Mouse (Mus musculus) heart, embryonic 16.5 days (tissue): ENCODE results near the gene Chchd6. TPM values are rescaled to one million over a fixed set of nuclear protein-coding genes. Genes with fewer than 3 reads are reported as not detected.

Experiments
- ATAC-seq: fragments of 200-750 bp; cut with Nextera tagmentation; replicated peaks from 2 replicates; pipeline ENCODE4 v1.8.0; 2017; ENCODE audit warnings: moderate number of reproducible peaks; ENCODE audit not compliant: insufficient read depth, low FRiP score; ENCODE audit errors: extremely low read depth
- H3K27ac ChIP-seq: fragments of 300-500 bp; sonication (generic); 2 replicates; pipeline ENCODE4 v1.5.1; 2014; ENCODE audit warnings: mild to moderate bottlenecking, low read length, control low read depth, moderate library complexity
- H3K27me3 ChIP-seq: fragments of 300-500 bp; sonication (generic); 2 replicates; pipeline ENCODE4 v1.6.1; 2014; ENCODE audit warnings: low read length, mixed read lengths; ENCODE audit not compliant: control insufficient read depth, insufficient read depth
- H3K36me3 ChIP-seq: fragments of 300-500 bp; sonication (generic); 2 replicates; pipeline ENCODE4 v1.6.1; 2014; ENCODE audit not compliant: control insufficient read depth, insufficient read depth
- H3K4me1 ChIP-seq: fragments of 300-500 bp; sonication (generic); 2 replicates; pipeline ENCODE4 v1.6.1; 2014; ENCODE audit warnings: low read length, mixed read lengths; ENCODE audit not compliant: control insufficient read depth, insufficient read depth
- H3K4me2 ChIP-seq: fragments of 300-500 bp; sonication (generic); 2 replicates; pipeline ENCODE4 v1.6.1; 2014; ENCODE audit warnings: low read depth, mild to moderate bottlenecking, control low read depth, low read length
- H3K4me3 ChIP-seq: fragments of 300-500 bp; sonication (generic); 2 replicates; pipeline ENCODE4 v1.5.1; 2014; ENCODE audit warnings: mild to moderate bottlenecking, control low read depth, low read length
- H3K9ac ChIP-seq: fragments of 300-500 bp; sonication (generic); 2 replicates; pipeline ENCODE4 v1.6.1; 2014; ENCODE audit warnings: low read length, control low read depth
- H3K9me3 ChIP-seq: fragments of 300-500 bp; sonication (generic); replicated peaks from 2 replicates; pipeline ENCODE4 v1.6.1; 2016; ENCODE audit warnings: low read length; ENCODE audit not compliant: control insufficient read depth
- WGBS: fragments of 180-500 bp; shearing (Covaris S2); extraction: QIAGEN DNeasy Blood & Tissue Kit; methylation state at CpG from one replicate; pipeline ENCODE4 v1.1.7; 2014; 5-methylcytosine and 5-hydroxymethylcytosine counted together
- polyA plus RNA-seq: library from polyadenylated mRNA; unstranded; fragments of >200 nt; fragmentation: Nextera tagmentation; extraction: Ambion mirVana; gene quantifications from 2 replicates; pipeline ENCODE4 v1.2.1, GENCODE M21; 2015

Chchd6 gene
- polyA plus RNA-seq, 1 experiment from 2014 or later, result 58.1 TPM

DNA sequence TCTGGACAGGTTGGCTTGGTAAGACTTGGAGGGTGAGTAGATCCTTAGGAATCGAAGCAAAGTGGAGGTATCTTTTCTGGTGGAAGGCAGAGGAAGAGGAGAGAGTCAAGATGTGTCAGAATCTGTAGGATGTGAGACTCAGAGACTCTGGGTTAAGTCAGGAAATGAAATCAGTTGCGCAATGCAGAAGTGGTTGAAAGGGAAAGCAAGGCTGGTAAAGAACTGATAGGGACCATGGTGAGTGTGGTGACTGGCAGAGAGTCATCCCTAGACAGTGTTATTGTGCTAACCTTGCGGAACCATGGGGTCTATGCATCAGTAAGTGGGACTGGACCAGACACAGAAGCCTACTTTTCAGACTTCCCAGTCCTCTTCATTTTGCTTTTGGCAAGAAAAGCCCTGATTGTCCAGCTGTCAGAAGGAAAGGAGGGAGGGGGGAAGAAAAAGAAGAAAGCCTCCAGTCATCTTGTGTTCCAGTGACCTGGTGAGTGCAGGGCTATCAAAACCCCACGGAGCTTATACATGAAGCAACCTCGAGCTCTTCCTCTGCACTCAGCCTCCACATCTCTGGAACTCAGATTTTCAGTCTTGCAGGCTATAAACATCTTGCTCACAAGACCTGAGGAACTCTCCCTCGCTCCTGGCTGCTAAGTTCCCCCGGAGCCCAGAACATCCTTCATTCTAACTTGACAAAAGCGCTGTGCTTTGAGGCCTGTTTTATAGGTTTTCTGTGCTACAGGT lies 32.8 kb upstream of the Chchd6 start:
- Histone ChIP-seq H3K4me1 (peaks cover 3% of the 10 kb centered on the region; the same call in 1 of the 2 replicates), H3K9ac (no peak overlapping the region), H3K9me3 (no peaks in the 10 kb centered on the region), H3K27ac (no peak overlapping the region), H3K27me3 (peaks cover 5% of the 10 kb centered on the region; the same call in 1 of the 2 replicates), H3K4me3 (no peak overlapping the region), H3K36me3 (no peaks in the 10 kb centered on the region), H3K4me2 (no peak overlapping the region)
- ATAC-seq, result no peak; the same call in 1 of the 2 replicates
- WGBS, result 62% methylated on average over 8 of the region's 8 CpGs

DNA sequence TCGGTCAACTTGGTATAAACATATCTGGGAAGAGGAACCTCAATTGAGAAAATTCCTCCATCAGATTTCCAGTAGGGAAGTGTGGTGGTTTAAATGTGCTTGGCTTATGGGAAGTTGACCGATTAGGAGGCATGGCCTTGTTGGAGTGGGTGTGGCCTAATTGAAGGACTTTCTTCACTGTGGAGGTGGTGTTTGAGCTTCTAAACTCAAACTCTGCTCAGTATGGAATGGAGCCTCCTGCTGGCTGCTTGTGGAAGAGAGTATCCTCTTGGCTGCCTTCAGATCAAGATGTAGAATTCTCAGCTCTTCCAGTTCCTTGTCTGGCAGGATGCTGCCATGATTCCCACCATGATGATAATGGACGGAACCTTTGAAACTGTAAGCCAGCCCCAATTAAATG lies 27.2 kb upstream of the Chchd6 start:
- Histone ChIP-seq H3K9me3 (no peaks in the 10 kb centered on the region), H3K4me3 (no peak overlapping the region), H3K36me3 (no peaks in the 10 kb centered on the region), H3K9ac (no peak overlapping the region), H3K27ac (no peak overlapping the region), H3K27me3 (peaks cover under 1% of the 10 kb centered on the region; the same call in 1 of the 2 replicates), H3K4me2 (no peak overlapping the region), H3K4me1 (no peaks in the 10 kb centered on the region)
- no peak for ATAC-seq
- WGBS, result 82% methylated on average over 3 of the region's 3 CpGs

DNA sequence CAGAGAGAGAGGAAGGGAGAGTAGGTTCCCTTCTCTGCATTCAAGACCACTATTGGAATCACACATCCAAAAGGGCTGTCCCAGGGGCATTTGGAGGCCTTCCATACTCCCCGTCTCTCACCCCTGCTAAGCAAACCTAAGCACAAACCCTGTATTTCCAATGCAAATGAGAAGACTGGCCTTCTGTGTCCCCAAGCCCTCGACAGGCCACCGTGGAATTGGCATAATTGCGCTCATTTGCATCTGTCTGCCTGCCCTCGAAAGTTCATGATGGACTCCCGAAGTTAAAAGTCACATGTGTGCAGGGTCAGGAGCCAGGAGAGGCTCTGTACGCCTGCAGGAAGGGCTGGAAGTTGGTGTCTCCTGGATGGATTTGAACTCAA lies 19.9 kb upstream of the Chchd6 start:
- Histone ChIP-seq H3K27ac (no peak overlapping the region), H3K9ac (no peak overlapping the region), H3K27me3 (no peaks in the 10 kb centered on the region), H3K9me3 (no peaks in the 10 kb centered on the region), H3K4me2 (no peak overlapping the region), H3K4me3 (no peak overlapping the region), H3K4me1 (peaks cover 5% of the 10 kb centered on the region), H3K36me3 (no peaks in the 10 kb centered on the region)
- 52% methylated on average over 7 of the region's 7 CpGs for WGBS
- ATAC-seq, result no peak

DNA sequence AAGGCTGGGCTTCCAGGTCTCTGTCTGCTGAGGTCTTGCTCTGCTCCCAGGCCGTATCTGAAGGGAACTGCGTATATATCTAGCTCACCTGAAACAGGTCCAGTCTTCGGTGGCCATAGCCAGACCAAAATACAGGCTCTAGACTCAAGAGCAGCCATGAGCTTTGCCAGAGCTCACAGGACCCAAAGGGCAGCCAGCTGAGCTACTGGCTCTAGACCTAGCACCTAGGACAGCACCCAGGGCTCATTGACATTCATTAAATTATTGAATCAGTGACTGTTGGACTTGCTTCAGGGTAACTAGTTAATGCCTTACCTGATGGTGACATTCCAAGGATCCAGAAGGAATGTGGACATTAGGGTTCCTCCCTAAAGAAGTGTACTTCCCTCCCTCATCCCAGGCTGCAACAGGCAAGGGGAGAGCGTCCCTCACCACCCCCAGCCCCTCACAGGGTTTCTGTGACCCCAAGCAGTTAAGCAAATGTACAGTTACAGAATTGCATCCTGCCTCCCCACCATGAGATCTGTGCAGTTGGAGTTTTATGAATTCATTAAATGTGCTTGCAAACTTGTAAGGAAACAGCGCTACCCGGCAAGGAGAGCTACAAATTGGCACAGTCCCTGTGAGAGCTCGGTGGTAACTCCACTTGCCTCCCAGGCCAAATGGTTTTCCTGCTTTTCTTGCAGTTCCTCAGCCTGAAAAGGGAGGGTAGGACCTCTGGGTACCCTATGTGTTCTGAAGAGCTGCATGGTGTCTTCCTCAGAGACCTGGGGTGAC lies 19.3 kb upstream of the Chchd6 start:
- no peak overlapping the region for H3K27ac ChIP-seq
- no peak overlapping the region for H3K9ac ChIP-seq
- peaks cover 5% of the 10 kb centered on the region for H3K4me1 ChIP-seq
- no peaks in the 10 kb centered on the region for H3K27me3 ChIP-seq
- no peaks in the 10 kb centered on the region for H3K36me3 ChIP-seq
- H3K4me2 ChIP-seq, result no peak overlapping the region
- no peak for ATAC-seq
- no peak overlapping the region for H3K4me3 ChIP-seq
- H3K9me3 ChIP-seq, result no peaks in the 10 kb centered on the region
- WGBS, result 65% methylated on average over 7 of the region's 7 CpGs

DNA sequence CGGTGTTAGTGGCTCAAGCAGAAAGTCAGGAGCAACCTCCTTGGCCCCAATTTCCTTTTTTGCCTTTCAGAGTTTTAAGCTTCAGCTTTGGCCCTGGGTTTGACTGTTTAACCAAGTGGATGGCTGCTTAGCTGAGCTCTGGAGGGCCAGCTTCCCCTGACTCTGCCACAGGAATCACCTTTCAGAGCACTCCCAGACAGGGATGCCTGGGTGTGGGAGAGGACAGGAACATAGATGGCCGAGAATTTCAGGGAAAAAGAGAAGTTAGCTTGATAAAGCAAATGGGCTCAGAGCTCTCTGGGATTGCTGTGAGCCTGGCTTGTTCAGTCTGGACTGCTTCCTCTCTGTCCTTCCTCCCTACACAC lies 18.6 kb upstream of the Chchd6 start:
- Histone ChIP-seq H3K36me3 (no peaks in the 10 kb centered on the region), H3K4me3 (no peak overlapping the region), H3K4me1 (peaks cover 5% of the 10 kb centered on the region), H3K4me2 (no peak overlapping the region), H3K27ac (no peak overlapping the region), H3K27me3 (no peaks in the 10 kb centered on the region), H3K9ac (no peak overlapping the region), H3K9me3 (no peaks in the 10 kb centered on the region)
- WGBS, result 19% methylated on average over 2 of the region's 2 CpGs
- ATAC-seq, result no peak

DNA sequence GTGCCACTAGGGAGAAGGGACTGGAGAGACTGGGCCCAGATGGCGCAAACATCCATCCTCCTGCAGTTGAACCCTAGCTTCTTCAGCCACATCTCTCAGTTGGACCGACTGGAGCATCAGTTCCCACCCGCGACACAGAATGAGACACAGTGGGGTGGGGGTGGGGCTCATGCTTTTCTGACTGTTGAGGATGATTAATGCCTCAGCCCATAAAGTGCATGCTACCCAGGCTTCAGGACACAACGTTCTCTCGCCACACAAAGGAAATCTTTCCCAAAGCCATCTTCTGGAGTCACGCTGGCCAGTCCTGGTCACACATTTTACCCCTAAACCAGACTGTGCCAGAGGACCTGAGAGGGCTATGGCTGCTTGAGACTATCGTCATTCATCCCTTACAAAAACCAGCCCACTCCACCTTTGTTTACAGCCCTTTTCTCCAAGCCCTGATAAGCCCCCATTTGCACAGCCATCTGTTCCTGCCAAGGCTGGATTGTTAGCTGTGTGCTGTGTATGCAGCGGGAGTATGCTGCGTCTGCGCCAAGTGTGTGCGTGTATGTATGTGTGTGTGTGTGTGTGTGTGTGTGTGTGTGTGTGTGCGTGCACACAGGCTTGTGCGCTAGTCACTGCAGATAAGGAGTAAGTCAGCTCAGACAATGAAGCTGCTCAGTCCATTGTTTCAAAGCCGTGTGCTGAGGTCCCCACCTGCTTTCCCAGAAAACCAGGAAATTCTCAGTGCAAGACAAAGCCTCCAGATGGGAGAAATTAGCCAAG lies 18.1 kb upstream of the Chchd6 start:
- Histone ChIP-seq H3K4me3 (no peak overlapping the region), H3K9me3 (no peaks in the 10 kb centered on the region), H3K4me1 (peaks cover 5% of the 10 kb centered on the region), H3K27me3 (no peaks in the 10 kb centered on the region), H3K27ac (no peak overlapping the region), H3K36me3 (no peaks in the 10 kb centered on the region), H3K4me2 (no peak overlapping the region), H3K9ac (no peak overlapping the region)
- 53% methylated on average over 15 of the region's 15 CpGs for WGBS
- peak; percentile 58; the same call in 1 of the 2 replicates for ATAC-seq

DNA sequence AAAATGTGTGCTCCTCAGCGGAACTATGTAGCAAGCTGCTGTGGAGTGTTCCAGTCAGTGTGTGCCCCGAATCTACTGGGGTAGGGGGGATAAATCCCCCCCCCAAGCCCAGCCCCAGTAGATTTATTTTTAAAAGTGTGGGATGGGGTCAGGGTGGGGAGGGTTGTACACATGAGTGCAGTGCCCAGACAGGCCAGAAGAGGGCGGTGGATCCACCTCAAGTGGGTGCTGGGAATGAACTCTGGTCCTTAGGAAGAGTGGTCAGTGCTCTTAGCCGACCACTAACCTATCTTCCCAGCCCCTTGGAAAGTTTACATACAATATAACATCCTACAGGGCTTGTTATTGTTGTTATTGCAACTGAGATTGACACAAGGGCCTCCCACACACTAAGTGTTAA lies 12.5 kb upstream of the Chchd6 start:
- no peaks in the 10 kb centered on the region for H3K27me3 ChIP-seq
- no peak for ATAC-seq

DNA sequence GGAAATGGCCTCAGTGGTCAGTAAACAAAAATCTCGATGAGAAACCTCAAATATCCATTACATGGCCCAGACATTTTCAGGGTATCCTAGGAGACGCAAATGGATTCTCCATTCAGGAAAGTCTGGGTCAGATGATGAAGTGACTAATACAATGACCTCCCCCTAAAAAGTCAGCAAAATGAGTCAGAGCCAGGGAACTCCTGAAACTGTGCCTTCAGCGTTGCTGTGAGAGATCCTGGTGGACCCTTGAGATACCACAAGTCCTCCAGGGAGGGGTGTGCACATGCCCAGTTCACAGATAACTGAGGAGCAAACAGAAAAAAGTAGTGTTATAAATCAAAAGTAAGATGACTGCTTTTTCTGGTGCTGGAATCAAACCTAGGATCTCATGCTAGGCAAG lies 10.6 kb upstream of the Chchd6 start:
- no peak for ATAC-seq
- H3K36me3 ChIP-seq, result no peaks in the 10 kb centered on the region
- no peaks in the 10 kb centered on the region for H3K27me3 ChIP-seq
- H3K9ac ChIP-seq, result no peak overlapping the region
- 58% methylated on average over 3 of the region's 3 CpGs for WGBS
- no peak overlapping the region for H3K4me3 ChIP-seq
- no peaks in the 10 kb centered on the region for H3K4me1 ChIP-seq
- no peak overlapping the region for H3K27ac ChIP-seq
- no peaks in the 10 kb centered on the region for H3K9me3 ChIP-seq
- no peak overlapping the region for H3K4me2 ChIP-seq

More for the DNA sequence above, 12.5 kb upstream of the Chchd6 start:
- H3K27ac ChIP-seq, result no peak overlapping the region
- 56% methylated on average over 4 of the region's 4 CpGs for WGBS
- no peaks in the 10 kb centered on the region for H3K36me3 ChIP-seq
- no peak overlapping the region for H3K9ac ChIP-seq
- H3K4me1 ChIP-seq, result no peaks in the 10 kb centered on the region
- no peak overlapping the region for H3K4me2 ChIP-seq
- no peak overlapping the region for H3K4me3 ChIP-seq
- H3K9me3 ChIP-seq, result no peaks in the 10 kb centered on the region
